Mouse (Mus musculus) megakaryocyte, embryonic 14.5 days (primary cell): ENCODE data around the gene Rnf19b.

Experiments
- FLI1 ChIP-seq: IDR thresholded peaks from 2 replicates; pipeline ENCODE4 v1.6.1; 2012; ENCODE audit warnings: low read length, inconsistent platforms, mixed read lengths
- GATA1 ChIP-seq: IDR thresholded peaks from 3 replicates; pipeline ENCODE4 v1.6.1; 2012; ENCODE audit warnings: mixed read lengths, low read length, inconsistent platforms, borderline replicate concordance

- TF ChIP-seq GATA1 (no peak), FLI1 (no peak)
Measured at GRCm38 (mm10) chr4:129102133-129102829, 44.2 kb downstream of the Rnf19b start.
